Mouse (Mus musculus) lung, postnatal 0 days (tissue): Measurements from ENCODE around the gene 4930595D18Rik. TPM values are rescaled to one million over a fixed set of nuclear protein-coding genes. Genes with fewer than 3 reads are reported as not detected.

Source experiments
- ATAC-seq: fragments of 200-750 bp; cut with Nextera tagmentation; 2 replicates; pipeline ENCODE4 v1.8.0; 2017; ENCODE audit warnings: moderate library complexity
- DNase-seq: peaks from one replicate; pipeline ENCODE4 v3.0.0-alpha.2; 2016; ENCODE audit warnings: low spot score
- H3K27ac ChIP-seq: fragments of 300-500 bp; sonication (generic); 2 replicates; pipeline ENCODE4 v1.5.1; 2014; ENCODE audit warnings: antibody characterized with exemption, mild to moderate bottlenecking, low read length, mixed read lengths
- H3K27me3 ChIP-seq: fragments of 300-500 bp; sonication (generic); replicated peaks from 2 replicates; pipeline ENCODE4 v1.6.1; 2014; ENCODE audit warnings: low read length, mixed read lengths; ENCODE audit not compliant: insufficient read depth
- H3K36me3 ChIP-seq: fragments of 300-500 bp; sonication (generic); 2 replicates; pipeline ENCODE4 v1.6.1; 2014; ENCODE audit warnings: low read length, mixed read lengths; ENCODE audit not compliant: insufficient read depth
- H3K4me1 ChIP-seq: fragments of 300-500 bp; sonication (generic); 2 replicates; pipeline ENCODE4 v1.6.1; 2014; ENCODE audit warnings: antibody characterized with exemption, low read depth, low read length, mixed read lengths; ENCODE audit not compliant: insufficient read depth
- H3K4me2 ChIP-seq: fragments of 300-500 bp; sonication (generic); replicated peaks from 2 replicates; pipeline ENCODE4 v1.6.1; 2014; ENCODE audit warnings: low read depth, mild to moderate bottlenecking, low read length, moderate library complexity, mixed read lengths
- H3K4me3 ChIP-seq: fragments of 300-500 bp; sonication (generic); 2 replicates; pipeline ENCODE4 v1.5.1; 2014; ENCODE audit warnings: low read depth, low read length
- H3K9ac ChIP-seq: fragments of 300-500 bp; sonication (generic); replicated peaks from 2 replicates; pipeline ENCODE4 v1.6.1; 2014; ENCODE audit warnings: low read depth, mild to moderate bottlenecking
- H3K9me3 ChIP-seq: fragments of 300-500 bp; sonication (generic); 2 replicates; pipeline ENCODE4 v1.6.1; 2016; ENCODE audit warnings: low read length, mixed read lengths
- CTCF ChIP-seq: IDR thresholded peaks from 2 replicates; pipeline ENCODE4 v1.5.1; 2016; ENCODE audit warnings: antibody characterized with exemption, mild to moderate bottlenecking
- EP300 ChIP-seq: IDR thresholded peaks from 2 replicates; pipeline ENCODE4 v1.6.1; 2016; ENCODE audit warnings: antibody characterized with exemption, mild to moderate bottlenecking, control low read depth
- WGBS: fragments of 180-500 bp; shearing (Covaris S2); extraction: QIAGEN DNeasy Blood & Tissue Kit; methylation state at CpG from one replicate; pipeline ENCODE4 v1.1.7; 2014; 5-methylcytosine and 5-hydroxymethylcytosine counted together
- polyA plus RNA-seq: library from polyadenylated mRNA; unstranded; fragments of >200 nt; fragmentation: Nextera tagmentation; extraction: Ambion mirVana; gene quantifications from 2 replicates; pipeline ENCODE4 v1.2.1, GENCODE M21; 2015

4930595D18Rik gene
- polyA plus RNA-seq, 1 experiment from 2014 or later, result not detected

GRCm38 (mm10) chr12:111218867-111219266, 34.6 kb upstream of the 4930595D18Rik start:
- H3K4me2 ChIP-seq, result no peak overlapping the region
- no peaks in the 10 kb centered on the region for H3K4me1 ChIP-seq
- no peaks in the 10 kb centered on the region for H3K9me3 ChIP-seq
- ATAC-seq (no peak), DNase-seq (no peak)
- H3K27me3 ChIP-seq, result no peaks in the 10 kb centered on the region
- 97% methylated on average over 6 of the region's 6 CpGs for WGBS
- H3K27ac ChIP-seq, result no peak overlapping the region
- H3K9ac ChIP-seq, result no peak overlapping the region
- no peak overlapping the region for H3K4me3 ChIP-seq
- H3K36me3 ChIP-seq, result no peaks in the 10 kb centered on the region
- TF ChIP-seq EP300, result no peak
- TF ChIP-seq CTCF, result no peak

GRCm38 (mm10) chr12:111211729-111212128, 27.4 kb upstream of the 4930595D18Rik start:
- no peak overlapping the region for H3K4me3 ChIP-seq
- H3K4me2 ChIP-seq, result no peak overlapping the region
- H3K27me3 ChIP-seq, result no peaks in the 10 kb centered on the region
- ATAC-seq (no peak), DNase-seq (no peak)
- TF ChIP-seq CTCF, result no peak
- no peak for TF ChIP-seq EP300
- WGBS, result 75% methylated on average over 5 of the region's 5 CpGs
- no peaks in the 10 kb centered on the region for H3K36me3 ChIP-seq
- no peaks in the 10 kb centered on the region for H3K4me1 ChIP-seq
- H3K9me3 ChIP-seq, result no peaks in the 10 kb centered on the region
- no peak overlapping the region for H3K27ac ChIP-seq
- no peak overlapping the region for H3K9ac ChIP-seq

- ATAC-seq (no peak), DNase-seq (no peak)
- Histone ChIP-seq H3K27ac (no peak overlapping the region), H3K27me3 (no peaks in the 10 kb centered on the region), H3K4me3 (no peak overlapping the region), H3K4me2 (no peak overlapping the region), H3K36me3 (no peaks in the 10 kb centered on the region), H3K4me1 (no peaks in the 10 kb centered on the region), H3K9me3 (no peaks in the 10 kb centered on the region), H3K9ac (no peak overlapping the region)
- TF ChIP-seq CTCF, result no peak
- TF ChIP-seq EP300, result no peak
- WGBS, result 85% methylated on average over 3 of the region's 3 CpGs
Measured at GRCm38 (mm10) chr12:111207641-111208040, 23.4 kb upstream of the 4930595D18Rik start.

- H3K4me3 ChIP-seq, result no peak overlapping the region
- ATAC-seq (no peak), DNase-seq (no peak)
- H3K27me3 ChIP-seq, result no peaks in the 10 kb centered on the region
- H3K36me3 ChIP-seq, result no peaks in the 10 kb centered on the region
- no peaks in the 10 kb centered on the region for H3K4me1 ChIP-seq
- no peak overlapping the region for H3K4me2 ChIP-seq
- no peaks in the 10 kb centered on the region for H3K9me3 ChIP-seq
- H3K9ac ChIP-seq, result no peak overlapping the region
- WGBS, result 66% methylated on average over 3 of the region's 3 CpGs
- TF ChIP-seq EP300 (no peak), CTCF (no peak)
- H3K27ac ChIP-seq, result no peak overlapping the region
Measured at GRCm38 (mm10) chr12:111203945-111204344, 19.7 kb upstream of the 4930595D18Rik start.

- H3K9ac ChIP-seq, result no peak overlapping the region
- 85% methylated on average over 10 of the region's 10 CpGs for WGBS
- no peak for ATAC-seq
- no peaks in the 10 kb centered on the region for H3K9me3 ChIP-seq
- no peak for DNase-seq
- H3K27ac ChIP-seq, result no peak overlapping the region
- H3K36me3 ChIP-seq, result no peaks in the 10 kb centered on the region
- H3K27me3 ChIP-seq, result no peaks in the 10 kb centered on the region
- H3K4me1 ChIP-seq, result no peaks in the 10 kb centered on the region
- H3K4me3 ChIP-seq, result no peak overlapping the region
- no peak for TF ChIP-seq EP300
- H3K4me2 ChIP-seq, result no peak overlapping the region
Measured at GRCm38 (mm10) chr12:111203076-111203475, 18.8 kb upstream of the 4930595D18Rik start.

- ATAC-seq, result no peak
- H3K27ac ChIP-seq, result no peak overlapping the region
- no peaks in the 10 kb centered on the region for H3K4me1 ChIP-seq
- H3K36me3 ChIP-seq, result no peaks in the 10 kb centered on the region
- H3K9ac ChIP-seq, result no peak overlapping the region
- 72% methylated on average over 4 of the region's 4 CpGs for WGBS
- H3K9me3 ChIP-seq, result no peaks in the 10 kb centered on the region
- no peak overlapping the region for H3K4me3 ChIP-seq
- no peaks in the 10 kb centered on the region for H3K27me3 ChIP-seq
- DNase-seq, result no peak
- no peak overlapping the region for H3K4me2 ChIP-seq
- TF ChIP-seq CTCF (no peak), EP300 (no peak)
Measured at GRCm38 (mm10) chr12:111196548-111196947, 12.3 kb upstream of the 4930595D18Rik start.

- H3K36me3 ChIP-seq, result no peaks in the 10 kb centered on the region
- no peak overlapping the region for H3K4me2 ChIP-seq
- no peak overlapping the region for H3K9ac ChIP-seq
- DNase-seq (no peak), ATAC-seq (no peak)
- no peak for TF ChIP-seq CTCF
- no peak for TF ChIP-seq EP300
- H3K4me3 ChIP-seq, result no peak overlapping the region
- no peaks in the 10 kb centered on the region for H3K9me3 ChIP-seq
- no peaks in the 10 kb centered on the region for H3K27me3 ChIP-seq
- H3K4me1 ChIP-seq, result no peaks in the 10 kb centered on the region
- 59% methylated on average over 9 of the region's 9 CpGs for WGBS
- no peak overlapping the region for H3K27ac ChIP-seq
Measured at GRCm38 (mm10) chr12:111193331-111193730, 9.0 kb upstream of the 4930595D18Rik start.
